Mouse (Mus musculus) E14TG2a.4 (cell line): ENCODE results near the gene Ttll11.

Source experiments
- CTCF ChIP-seq: conservative IDR thresholded peaks from 2 replicates; pipeline ENCODE4 v1.5.1; 2014; ENCODE audit warnings: low read length
- NANOG ChIP-seq: IDR thresholded peaks from 2 replicates; pipeline ENCODE4 v1.6.1; 2014; ENCODE audit warnings: borderline replicate concordance, low read length, mixed read lengths
- POU5F1 ChIP-seq: IDR thresholded peaks from 2 replicates; pipeline ENCODE4 v1.6.1; 2014; ENCODE audit warnings: low read length, borderline replicate concordance

- no peak for TF ChIP-seq CTCF
- TF ChIP-seq NANOG = no peak
- TF ChIP-seq POU5F1 = no peak
Measured at GRCm38 (mm10) chr2:35756467-35756866, 223.2 kb downstream of the Ttll11 start.
